Mouse (Mus musculus): ENCODE data around the gene Ccdc107. TPM values are rescaled to one million over a fixed set of nuclear protein-coding genes. Genes with fewer than 3 reads are reported as not detected.

Ccdc107 gene
- total and polyA plus RNA-seq, 3 experiments: 30.5 to 63.1 (median 33.4) TPM

GRCm38 (mm10) chr4:43530581-43530980 lies 37.9 kb downstream of the Ccdc107 start:
- Histone ChIP-seq H3K27me3 (replicated peaks) (peaks cover 2% of the 10 kb centered on the region), H3K4me1 (ENCODE audit: control insufficient read depth in 1 of 2, insufficient read depth in 2 of 2) (peaks cover 0 to 5% of the 10 kb centered on the region in 2 experiments; a peak in 1 of 4 replicates), H3K9me3 (replicated peaks; ENCODE audit: low read length) (peaks cover 3% of the 10 kb centered on the region), H3K9ac (ENCODE audit: insufficient read depth, low read depth) (no peak overlapping the region), H3K4me2 (ENCODE audit: insufficient read depth, low read depth, poor library complexity, severe bottlenecking) (no peak overlapping the region), H3K4me3 (replicated peaks in 1 of 3; ENCODE audit: low read depth in 2 of 3, low read length in 2 of 3, poor library complexity in 1 of 3) (no peak overlapping the region), H3K27ac (ENCODE audit: insufficient read depth, low read depth) (no peak overlapping the region), H3K79me2 (replicated peaks; ENCODE audit: control insufficient read depth, extremely low read depth, insufficient read depth, poor library complexity, severe bottlenecking) (no peaks in the 10 kb centered on the region), H3K36me3 (replicated peaks in 1 of 2; ENCODE audit: control insufficient read depth in 1 of 2, insufficient read depth in 1 of 2, low read length in 1 of 2) (peaks cover 45 to 58% of the 10 kb centered on the region in 2 experiments)
- in situ Hi-C loops (cut with MboI; ENCODE audit: low pct_ligation_motif_present, low pct_unique_long_range_greater_than_20kb, low sequenced_read_pairs): no loop called here
- dilution Hi-C loops (cut with MboI; ENCODE audit: extremely low pct_ligation_motif_present, extremely low pct_unique_long_range_greater_than_20kb, low sequenced_read_pairs): no loop called here
- peak; percentile 80 for DNase-seq (ENCODE audit: extremely low read depth)
- TF ChIP-seq CHD2 (IDR thresholded peaks at IDR 0.05; ENCODE audit: low read length): no peak
- TF ChIP-seq JUND (conservative IDR thresholded peaks at IDR 0.05; ENCODE audit: low read depth, low read length): no peak
- TF ChIP-seq SIN3A (IDR thresholded peaks at IDR 0.05; ENCODE audit: low read length): no peak
- TF ChIP-seq GABPA (IDR thresholded peaks at IDR 0.05; ENCODE audit: insufficient replicate concordance, low read depth, low read length): no peak
- TF ChIP-seq CTCF (conservative IDR thresholded peaks at IDR 0.05 in 1 of 2, IDR thresholded peaks at IDR 0.05 in 1 of 2; ENCODE audit: low read depth in 2 of 2, low read length in 2 of 2): peak; percentile 84 to 85
- no peak for TF ChIP-seq MEF2A (IDR thresholded peaks at IDR 0.05; ENCODE audit: borderline replicate concordance, low read depth, low read length)
- TF ChIP-seq USF2 (conservative IDR thresholded peaks at IDR 0.05; ENCODE audit: low read depth, low read length): no peak
- TF ChIP-seq NELFE (IDR thresholded peaks at IDR 0.05; ENCODE audit: low read depth, low read length): 0 out of 2 replicates have a peak, but pooled peaks have one; percentile 29
- no peak for TF ChIP-seq UBTF (IDR thresholded peaks at IDR 0.05; ENCODE audit: low read depth, low read length)
- no peak for TF ChIP-seq PAX5 (IDR thresholded peaks at IDR 0.05; ENCODE audit: low read length)
- TF ChIP-seq RAD21 (IDR thresholded peaks at IDR 0.05; ENCODE audit: low read depth, low read length): peak; percentile 81
- TF ChIP-seq MYC (IDR thresholded peaks at IDR 0.05; ENCODE audit: low read depth, low read length): no peak
- TF ChIP-seq POLR2A (IDR thresholded peaks at IDR 0.05; ENCODE audit: low read depth, low read length): no peak
- TF ChIP-seq SMC3 (IDR thresholded peaks at IDR 0.05; ENCODE audit: low read depth, low read length): peak; percentile 70
- no peak for TF ChIP-seq ZNF384 (IDR thresholded peaks at IDR 0.05; ENCODE audit: low read depth, low read length)
- TF ChIP-seq ELF1 (IDR thresholded peaks at IDR 0.05; ENCODE audit: low read depth, low read length): 0 out of 2 replicates have a peak, but pooled peaks have one; percentile 23

GRCm38 (mm10) chr4:43533270-43533669 lies 40.6 kb downstream of the Ccdc107 start:
- H3K79me2 ChIP-seq (replicated peaks; ENCODE audit: control insufficient read depth, extremely low read depth, insufficient read depth, poor library complexity, severe bottlenecking): no peaks in the 10 kb centered on the region
- H3K9me3 ChIP-seq (replicated peaks; ENCODE audit: low read length): no peaks in the 10 kb centered on the region
- no peak for DNase-seq (ENCODE audit: extremely low read depth)
- in situ Hi-C loops (cut with MboI; ENCODE audit: low pct_ligation_motif_present, low pct_unique_long_range_greater_than_20kb, low sequenced_read_pairs) (no loop called here), dilution Hi-C loops (cut with MboI; ENCODE audit: extremely low pct_ligation_motif_present, extremely low pct_unique_long_range_greater_than_20kb, low sequenced_read_pairs) (no loop called here)
- TF ChIP-seq RCOR1 (conservative IDR thresholded peaks at IDR 0.05; ENCODE audit: low read depth, low read length) (no peak), CTCF (conservative IDR thresholded peaks at IDR 0.05 in 1 of 2, IDR thresholded peaks at IDR 0.05 in 1 of 2; ENCODE audit: low read depth in 2 of 2, low read length in 2 of 2) (no peak), CHD2 (IDR thresholded peaks at IDR 0.05; ENCODE audit: low read length) (no peak), UBTF (IDR thresholded peaks at IDR 0.05; ENCODE audit: low read depth, low read length) (no peak), EP300 (IDR thresholded peaks at IDR 0.05; ENCODE audit: low read length) (no peak), HCFC1 (IDR thresholded peaks at IDR 0.05; ENCODE audit: low read depth, low read length) (no peak), TCF12 (IDR thresholded peaks at IDR 0.05; ENCODE audit: low read depth, low read length) (no peak), ETS1 (conservative IDR thresholded peaks at IDR 0.05; ENCODE audit: low read depth, low read length) (no peak), ZNF384 (IDR thresholded peaks at IDR 0.05; ENCODE audit: low read depth, low read length) (no peak), MAZ (IDR thresholded peaks at IDR 0.05; ENCODE audit: low read depth, low read length) (no peak)
- H3K4me2 ChIP-seq (ENCODE audit: insufficient read depth, low read depth, poor library complexity, severe bottlenecking): no peak overlapping the region
- peaks cover 0 to 5% of the 10 kb centered on the region in 2 experiments; a peak in 1 of 4 replicates for H3K4me1 ChIP-seq (ENCODE audit: control insufficient read depth in 1 of 2, insufficient read depth in 2 of 2)
- no peak overlapping the region for H3K4me3 ChIP-seq (replicated peaks in 1 of 3; ENCODE audit: low read depth in 2 of 3, low read length in 2 of 3, poor library complexity in 1 of 3)
- H3K36me3 ChIP-seq (replicated peaks in 1 of 2; ENCODE audit: control insufficient read depth in 1 of 2, insufficient read depth in 1 of 2, low read length in 1 of 2): peaks cover 70 to 83% of the 10 kb centered on the region in 2 experiments
- no peak overlapping the region for H3K9ac ChIP-seq (ENCODE audit: insufficient read depth, low read depth)
- H3K27me3 ChIP-seq (replicated peaks): no peaks in the 10 kb centered on the region
- no peak overlapping the region for H3K27ac ChIP-seq (ENCODE audit: insufficient read depth, low read depth)
